Mouse (Mus musculus) cortical plate, adult 2 months (tissue): ENCODE results near the gene Bcl7b.

ENCODE experiments used
- CTCF ChIP-seq: fragments of 200-500 bp; IDR thresholded peaks from 2 replicates; pipeline ENCODE4 v1.5.1; 2011; ENCODE audit warnings: mild to moderate bottlenecking, control low read depth, low read length; ENCODE audit not compliant: insufficient read depth; ENCODE audit errors: extremely low read depth
- POLR2A ChIP-seq: fragments of 200-500 bp; IDR thresholded peaks from 2 replicates; pipeline ENCODE4 v1.6.1; 2011; ENCODE audit warnings: mild to moderate bottlenecking, low read length, control low read depth; ENCODE audit not compliant: insufficient read depth; ENCODE audit errors: extremely low read depth

- TF ChIP-seq CTCF (no peak), POLR2A (no peak)
Observed at GRCm38 (mm10) chr5:135145532-135145931, 22.6 kb upstream of the Bcl7b start.
